Mouse (Mus musculus) myocyte (in vitro differentiated cells): ENCODE data around the gene Milr1.

Experiments
- CEBPB ChIP-seq: IDR thresholded peaks from 2 replicates; pipeline ENCODE4 v1.6.1; 2011; ENCODE audit warnings: mild to moderate bottlenecking, moderate library complexity; ENCODE audit not compliant: poor library complexity, insufficient read depth, severe bottlenecking
- E2F4 ChIP-seq: IDR thresholded peaks from one replicate; pipeline ENCODE4 v1.6.1; 2011; ENCODE audit warnings: mild to moderate bottlenecking, control low read depth, moderate library complexity; ENCODE audit not compliant: insufficient read depth
- MAX ChIP-seq: IDR thresholded peaks from one replicate; pipeline ENCODE4 v1.6.1; 2011; ENCODE audit warnings: low read depth, mild to moderate bottlenecking, control low read depth
- MYOD1 ChIP-seq, 3 experiments: IDR thresholded peaks; one replicate each; pipeline ENCODE4 v1.6.1; 2011; ENCODE audit warnings: control low read depth in 2 of 3, low read depth in 2 of 3, mild to moderate bottlenecking in 2 of 3, moderate library complexity in 1 of 3; ENCODE audit not compliant: insufficient read length in 2 of 3, control insufficient read depth in 1 of 3
- MYOG ChIP-seq, 3 experiments: IDR thresholded peaks; one replicate each; pipeline ENCODE4 v1.6.1; 2011; ENCODE audit warnings: control low read depth in 2 of 3, low read depth in 2 of 3, mild to moderate bottlenecking in 2 of 3; ENCODE audit not compliant: insufficient read length in 2 of 3, control insufficient read depth in 1 of 3, insufficient read depth in 1 of 3
- POLR2A ChIP-seq: IDR thresholded peaks from one replicate; pipeline ENCODE4 v1.6.1; 2011; ENCODE audit warnings: low read depth, mild to moderate bottlenecking, control low read depth, moderate library complexity; ENCODE audit not compliant: insufficient read length
- POLR2AphosphoS2 ChIP-seq: IDR thresholded peaks from one replicate; pipeline ENCODE4 v1.6.1; 2011; ENCODE audit warnings: low read depth, control low read depth; ENCODE audit not compliant: insufficient read length
- REST ChIP-seq: IDR thresholded peaks from one replicate; pipeline ENCODE4 v1.6.1; 2011; ENCODE audit warnings: mild to moderate bottlenecking, control low read depth, moderate library complexity; ENCODE audit not compliant: insufficient read depth, insufficient read length
- SRF ChIP-seq: IDR thresholded peaks from one replicate; pipeline ENCODE4 v1.6.1; 2011; ENCODE audit warnings: low read depth; ENCODE audit not compliant: control insufficient read depth, insufficient read length
- TCF12 ChIP-seq: IDR thresholded peaks from one replicate; pipeline ENCODE4 v1.6.1; 2011; ENCODE audit warnings: mild to moderate bottlenecking, control low read depth; ENCODE audit not compliant: poor library complexity, insufficient read depth, severe bottlenecking
- TCF3 ChIP-seq: IDR thresholded peaks from one replicate; pipeline ENCODE4 v1.6.1; 2011; ENCODE audit warnings: low read depth, control low read depth; ENCODE audit not compliant: insufficient read length
- USF1 ChIP-seq: IDR thresholded peaks from one replicate; pipeline ENCODE4 v1.6.1; 2011; ENCODE audit warnings: low read depth, mild to moderate bottlenecking, control low read depth, moderate library complexity

- no peak for TF ChIP-seq MAX
- no peak for TF ChIP-seq CEBPB
- TF ChIP-seq POLR2AphosphoS2, result no peak
- no peak for TF ChIP-seq POLR2A
- no peak for TF ChIP-seq E2F4
- no peak for TF ChIP-seq USF1
- no peak for TF ChIP-seq MYOG (IDR thresholded peaks at IDR 0.05; ENCODE audit: control insufficient read depth in 1 of 3, insufficient read depth in 1 of 3, insufficient read length in 2 of 3, low read depth in 2 of 3)
- TF ChIP-seq TCF12, result no peak
- no peak for TF ChIP-seq TCF3
- TF ChIP-seq REST, result no peak
- TF ChIP-seq SRF, result no peak
- TF ChIP-seq MYOD1 (IDR thresholded peaks at IDR 0.05; ENCODE audit: control insufficient read depth in 1 of 3, insufficient read length in 2 of 3, low read depth in 2 of 3), result no peak
Observed at GRCm38 (mm10) chr11:106739116-106739515, 11.9 kb upstream of the Milr1 start.
